Mouse (Mus musculus): ENCODE results near the gene Rnase2b. TPM values are rescaled to one million over a fixed set of nuclear protein-coding genes. Genes with fewer than 3 reads are reported as not detected.

Rnase2b gene
- total RNA-seq, 2 experiments from 2014 or later, result not detected

Other genes with a start within 250 kb of the Rnase2b start
- gene Osgep, start 237.4 kb upstream of the Rnase2b start, total RNA-seq (2021), result 10 to 100 TPM; 66.1 to 70.3 TPM
- gene Apex1, start 237.3 kb upstream of the Rnase2b start, total RNA-seq (2021), result 10 to 100 TPM; 22.6 to 23.2 TPM
- 10 to 100 TPM; 21.1 to 23.6 TPM for gene Pip4p1, start 231.4 kb upstream of the Rnase2b start, total RNA-seq (2021)
- gene Pnp, start 231.2 kb upstream of the Rnase2b start, total RNA-seq (2021), result 10 to 100 TPM; 12.2 to 13.5 TPM
- 10 to 100 TPM; 12.6 TPM for gene Gm49342, start 217.7 kb upstream of the Rnase2b start, total RNA-seq (2021)
- under 1 TPM; 0.61 to 0.75 TPM for gene Pnp2, start 206.3 kb upstream of the Rnase2b start, total RNA-seq (2021)
- under 1 TPM in 1 of 2 experiments, not detected in 1; 0.39 TPM for gene Rnase10, start 154.5 kb upstream of the Rnase2b start, total RNA-seq (2021)
- gene Rnase9, start 120.4 kb upstream of the Rnase2b start, total RNA-seq (2021), result not detected
- not detected for gene Rnase11, start 112.1 kb upstream of the Rnase2b start, total RNA-seq (2021)
- gene Rnase12, start 104.6 kb upstream of the Rnase2b start, total RNA-seq (2021), result not detected
- not detected for gene Olfr750, start 87.8 kb upstream of the Rnase2b start, total RNA-seq (2021)
- gene Rnase4, start 71.2 kb upstream of the Rnase2b start, total RNA-seq (2021), result 10 to 100 TPM; 50.0 to 53.8 TPM
- gene Ang, start 71.1 kb upstream of the Rnase2b start, total RNA-seq (2021), result 1 to 10 TPM; 6.2 to 7.7 TPM
- not detected for gene Eddm3b, start 47.8 kb upstream of the Rnase2b start, total RNA-seq (2021)
- under 1 TPM in 1 of 2 experiments, not detected in 1; 0.73 TPM for gene Rnase6, start 38.4 kb upstream of the Rnase2b start, total RNA-seq (2021)
- gene Rnase1, start 15.5 kb upstream of the Rnase2b start, total RNA-seq (2021), result under 1 TPM; 0.52 to 0.53 TPM
- gene Ang2, start 36.9 kb downstream of the Rnase2b start, total RNA-seq (2021), result not detected
- gene Ear14, start 41.1 kb downstream of the Rnase2b start, total RNA-seq (2021), result not detected
- gene Rnase2a, start 93.9 kb downstream of the Rnase2b start, total RNA-seq (2021), result not detected
- gene Gm7247, start 199.5 kb downstream of the Rnase2b start, total RNA-seq (2021), result not detected
- not detected for gene Vmn2r88, start 248.6 kb downstream of the Rnase2b start, total RNA-seq (2021)